Mouse (Mus musculus) gastrocnemius, postnatal 14 days (tissue): ENCODE measurements around the gene Xk. TPM values are rescaled to one million over a fixed set of nuclear protein-coding genes. Genes with fewer than 3 reads are reported as not detected.
"Not testable (repeated sequence)": the region's sequence is repeated elsewhere in the genome, so short reads cannot be mapped to it uniquely, and the experiment has no call there.

Experiments used
- DNase-seq: peaks from one replicate; pipeline ENCODE4 v3.0.0; 2021; ENCODE audit warnings: mixed read lengths
- intact Hi-C: fragments of 180-260 bp; cut with DNase I; formaldehyde crosslinking; loops from one replicate; pipeline ENCODE4 v1.15.1; 2025; ENCODE audit warnings: low total_unique reads
- total RNA-seq, 2 experiments: library from RNA; stranded (reverse); gene quantifications; 2 replicates each; pipeline ENCODE4 v1.2.3; 2021

Xk gene
- total RNA-seq, 2 experiments from 2014 or later = 2.6 to 3.8 TPM

DNA sequence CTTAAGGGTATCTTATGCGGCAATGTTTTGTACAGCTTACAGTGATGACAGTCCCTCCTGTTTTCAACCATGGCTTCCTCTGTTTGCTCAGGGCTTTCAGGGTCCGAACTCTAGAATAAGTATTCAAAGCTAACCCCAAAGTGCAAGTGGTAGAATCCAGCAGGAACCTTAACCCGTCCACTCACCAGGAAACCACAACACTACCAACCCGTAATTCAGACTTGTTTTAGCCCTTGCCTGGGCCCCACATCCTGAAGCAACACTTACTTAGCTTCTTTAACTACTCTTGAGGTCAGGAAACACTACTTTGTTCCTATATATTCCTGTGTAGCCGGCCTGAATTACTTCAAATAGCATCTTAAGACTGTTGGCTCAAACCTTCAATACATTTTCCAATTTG, 30.2 kb downstream of the Xk start:
- DNase-seq = no peak
- intact Hi-C loops = no loop called here

DNA sequence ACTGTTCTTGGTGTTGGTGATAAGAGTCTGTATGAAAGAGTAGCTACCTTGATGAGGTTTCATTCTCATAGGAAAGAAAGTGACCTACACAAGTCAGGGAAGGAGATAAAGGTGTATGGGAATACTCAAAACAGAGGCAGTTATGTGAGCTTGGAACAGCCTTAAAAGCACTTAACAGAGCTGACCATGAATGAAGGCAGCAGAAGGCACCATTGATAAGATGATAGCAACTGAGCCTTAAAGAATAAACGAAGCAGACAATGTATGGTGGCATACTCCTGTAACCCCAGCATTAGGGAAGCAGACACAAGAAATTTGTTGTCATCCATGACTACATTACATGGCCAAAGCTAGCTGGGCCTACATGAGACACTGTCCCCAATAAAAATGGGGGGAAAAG, 30.9 kb downstream of the Xk start:
- intact Hi-C loops = no loop called here
- no peak for DNase-seq

DNA sequence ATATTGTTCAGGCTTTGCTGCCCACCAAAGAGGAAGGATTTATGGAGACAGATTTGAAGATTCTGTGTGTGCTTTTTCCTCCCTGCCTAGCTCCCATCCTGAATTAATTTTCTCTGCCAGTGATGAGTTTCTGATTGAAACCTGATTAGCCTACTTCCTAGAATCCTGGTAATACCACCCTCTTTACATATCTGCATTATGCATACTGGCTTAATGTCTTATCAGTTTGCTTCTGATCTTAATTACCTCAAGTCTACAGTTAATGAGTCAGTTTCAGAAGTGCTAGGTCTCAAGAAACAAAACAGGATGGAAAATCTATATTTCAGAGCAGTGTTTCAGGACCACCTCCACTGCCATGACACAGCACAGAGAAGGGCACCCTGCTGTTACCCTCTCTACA, 43.9 kb downstream of the Xk start:
- DNase-seq, intact Hi-C loops: not testable (repeated sequence)

DNA sequence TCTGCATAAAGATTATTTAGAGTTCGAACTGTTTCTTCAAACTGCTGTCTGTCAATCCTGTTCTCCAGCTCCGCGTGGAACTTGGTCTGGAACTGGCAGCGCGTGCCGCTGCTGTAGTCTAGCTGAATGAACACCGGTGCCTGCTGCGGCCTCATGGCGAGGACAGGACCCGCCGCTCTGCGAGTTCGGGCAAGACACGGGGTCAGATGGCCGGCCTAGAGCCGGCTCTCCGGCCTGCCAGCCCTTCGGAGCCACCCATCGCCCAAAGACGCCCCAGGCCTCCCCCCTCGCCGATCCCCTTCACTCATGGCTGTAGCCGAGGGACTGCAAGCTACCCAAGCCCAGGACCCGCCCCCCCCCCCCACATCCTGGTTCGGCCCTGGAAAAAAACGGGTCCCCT, 55.4 kb downstream of the Xk start:
- intact Hi-C loops, DNase-seq: not testable (repeated sequence)

DNA sequence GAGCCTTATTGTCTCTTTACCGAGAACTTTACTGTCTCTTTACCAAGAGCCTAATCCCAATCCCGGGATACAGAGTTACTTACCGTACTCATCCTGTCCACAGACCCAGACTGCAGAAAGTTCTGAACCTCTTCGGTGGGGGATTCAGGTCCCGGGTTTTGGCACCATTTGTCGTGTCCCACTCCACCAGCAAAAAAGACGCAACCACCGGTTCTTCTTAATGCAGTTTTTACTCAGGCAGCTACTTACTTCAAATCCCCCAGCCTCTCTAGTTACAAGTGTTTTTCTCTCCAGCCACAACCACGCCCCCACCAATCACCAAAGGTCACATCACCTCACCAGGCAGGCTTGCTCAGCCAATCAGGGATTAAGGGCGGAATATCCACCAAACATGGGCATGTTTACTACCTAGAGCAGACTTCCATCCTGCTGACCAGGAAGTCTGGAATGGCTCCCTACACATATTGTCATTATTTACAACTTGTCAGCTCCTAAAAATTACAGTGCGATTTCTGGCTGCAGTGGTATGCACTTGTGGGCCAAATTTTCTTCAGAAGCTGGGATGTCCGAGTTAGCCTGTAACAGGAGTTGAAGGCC, 59.9 kb downstream of the Xk start:
- DNase-seq, intact Hi-C loops: not testable (repeated sequence)

DNA sequence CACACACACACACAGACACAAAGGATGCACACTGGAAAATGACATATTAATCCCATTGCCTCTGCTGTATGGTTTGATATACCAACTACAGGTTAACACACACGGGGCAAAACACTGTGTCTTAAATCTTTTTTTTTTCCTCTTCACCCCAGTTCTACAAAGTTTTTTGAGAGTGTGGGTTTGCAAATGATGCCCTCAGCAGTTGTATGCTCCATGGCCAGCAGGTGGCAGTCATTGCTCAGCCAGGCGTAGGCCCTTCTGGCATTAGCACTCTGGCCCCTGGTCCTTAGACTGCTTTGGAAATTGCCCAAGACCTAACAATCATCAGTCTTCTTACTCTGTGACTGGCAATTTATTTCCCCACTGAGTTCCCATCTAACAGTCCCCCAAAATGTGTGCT, 60.5 kb downstream of the Xk start:
- DNase-seq = peak; percentile 56
- intact Hi-C loops = not testable (repeated sequence)

DNA sequence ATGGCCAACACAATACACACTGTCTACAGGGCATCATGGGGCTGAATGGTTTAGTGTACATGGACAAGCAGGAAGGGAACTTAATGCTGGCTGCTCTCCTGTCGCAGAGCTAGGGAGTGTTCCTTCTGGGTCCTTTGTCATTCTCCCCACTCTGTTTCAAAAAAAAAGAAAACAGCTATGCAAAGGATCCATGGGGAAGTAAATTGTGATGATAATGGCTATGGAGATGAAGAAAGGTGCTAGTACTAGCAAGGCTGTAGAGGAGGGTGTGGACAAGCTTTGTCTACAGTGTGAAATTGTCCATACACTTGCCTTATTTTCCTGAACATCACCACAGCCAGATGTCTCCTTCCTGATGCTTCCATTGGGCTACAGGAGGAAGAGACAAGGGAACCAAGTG, 62.4 kb downstream of the Xk start:
- intact Hi-C loops, DNase-seq: not testable (repeated sequence)

DNA sequence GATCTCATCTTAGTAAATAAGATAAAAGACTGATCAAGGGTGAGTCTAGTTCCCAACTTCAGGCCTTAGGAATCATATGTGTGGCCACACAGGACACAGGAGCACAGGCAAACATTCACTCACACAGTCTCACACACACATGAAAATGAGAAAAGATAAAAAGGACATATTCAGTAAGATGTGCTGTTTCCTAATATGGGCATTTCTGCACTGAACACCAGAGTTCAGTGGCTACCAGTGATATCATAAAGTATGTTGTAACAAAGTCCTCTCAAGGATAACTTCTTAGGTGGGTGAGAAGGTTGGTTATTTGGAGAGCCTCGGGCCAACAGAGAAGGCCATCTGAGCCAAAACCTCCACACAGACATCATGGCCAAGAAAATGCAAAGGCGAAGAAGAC, 77.8 kb downstream of the Xk start, which contains the start of gene H2al1k:
TSS of gene H2al1k (plus strand) at position 301 of the 400 bp plus-strand sequence.
- intact Hi-C loops, DNase-seq: not testable (repeated sequence)

Other genes with a start within 250 kb of the Xk start
- gene Fthl17e, start 239.3 kb upstream of the Xk start, total RNA-seq = not detected
- not detected for gene Fthl17f, start 209.7 kb upstream of the Xk start, total RNA-seq
- gene 4930402K13Rik, start 168.2 kb upstream of the Xk start, total RNA-seq = not detected
- gene Lancl3, start 72.9 kb upstream of the Xk start, total RNA-seq = under 1 TPM; 0.18 to 0.60 TPM
- not detected for gene Gm14862, start 15.9 kb upstream of the Xk start, total RNA-seq
- gene H2al1m, start 11.0 kb downstream of the Xk start, total RNA-seq = under 1 TPM in 1 of 2 experiments, not detected in 1; 0.47 TPM
- gene H2al1k, start 77.9 kb downstream of the Xk start, total RNA-seq = not detected
- 1 to 10 TPM; 1.7 to 3.4 TPM for gene Cybb, start 215.0 kb downstream of the Xk start, total RNA-seq